Mouse (Mus musculus) liver, postnatal 0 days (tissue): ENCODE measurements at regions not wholly inside any gene's neighbourhood (a gene's known extent, or its start where the extent isn't known, plus 50 kb on each side); places are given as distances from the start of the nearest gene placed in this dataset.

Experiments used
- ATAC-seq: fragments of 200-750 bp; cut with Nextera tagmentation; 2 replicates; pipeline ENCODE4 v1.8.0; 2017; ENCODE audit warnings: mild to moderate bottlenecking, moderate library complexity
- DNase-seq: peaks from one replicate; pipeline ENCODE4 v3.0.0-alpha.2; 2016
- H3K27ac ChIP-seq: fragments of 300-500 bp; sonication (generic); 2 replicates; pipeline ENCODE4 v1.5.1; 2014; ENCODE audit warnings: antibody characterized with exemption, moderate library complexity, mild to moderate bottlenecking, low read depth
- H3K27me3 ChIP-seq: fragments of 300-500 bp; sonication (generic); 2 replicates; pipeline ENCODE4 v1.6.1; 2014; ENCODE audit warnings: low read length, control low read depth, mixed read lengths; ENCODE audit not compliant: insufficient read depth
- H3K36me3 ChIP-seq: fragments of 300-500 bp; sonication (generic); replicated peaks from 2 replicates; pipeline ENCODE4 v1.6.1; 2014; ENCODE audit warnings: mild to moderate bottlenecking, control low read depth, low read length, moderate library complexity, mixed read lengths; ENCODE audit not compliant: insufficient read depth
- H3K4me1 ChIP-seq: fragments of 300-500 bp; sonication (generic); 2 replicates; pipeline ENCODE4 v1.6.1; 2014; ENCODE audit warnings: antibody characterized with exemption, mild to moderate bottlenecking, control low read depth; ENCODE audit not compliant: insufficient read depth
- H3K4me2 ChIP-seq: fragments of 300-500 bp; sonication (generic); 2 replicates; pipeline ENCODE4 v1.6.1; 2014; ENCODE audit warnings: low read depth, mild to moderate bottlenecking, low read length, moderate library complexity, mixed read lengths
- H3K4me3 ChIP-seq: fragments of 300-500 bp; sonication (generic); 2 replicates; pipeline ENCODE4 v1.5.1; 2014; ENCODE audit warnings: low read depth, low read length
- H3K9ac ChIP-seq: fragments of 300-500 bp; sonication (generic); replicated peaks from 2 replicates; pipeline ENCODE4 v1.6.1; 2014; ENCODE audit warnings: mild to moderate bottlenecking, moderate library complexity
- H3K9me3 ChIP-seq: fragments of 300-500 bp; sonication (generic); 2 replicates; pipeline ENCODE4 v1.6.1; 2016; ENCODE audit warnings: mild to moderate bottlenecking, control low read depth, low read length, mixed read lengths
- CTCF ChIP-seq: sonication (generic); IDR thresholded peaks from 2 replicates; pipeline ENCODE4 v1.5.1; 2016; ENCODE audit warnings: antibody characterized with exemption, low read depth
- EP300 ChIP-seq: IDR thresholded peaks from 2 replicates; pipeline ENCODE4 v1.6.1; 2016; ENCODE audit warnings: antibody characterized with exemption, low read depth, mild to moderate bottlenecking
- WGBS: fragments of 180-500 bp; shearing (Covaris S2); extraction: QIAGEN DNeasy Blood & Tissue Kit; methylation state at CpG from one replicate; pipeline ENCODE4 v1.1.7; 2014; ENCODE audit not compliant: insufficient replicate concordance; 5-methylcytosine and 5-hydroxymethylcytosine counted together

GRCm38 (mm10) chr1:183954086-183954485, 59.0 kb upstream of the Dusp10 start:
- Histone ChIP-seq H3K4me3 (no peak overlapping the region), H3K9me3 (no peaks in the 10 kb centered on the region), H3K27ac (no peak overlapping the region), H3K4me1 (no peaks in the 10 kb centered on the region), H3K27me3 (no peaks in the 10 kb centered on the region), H3K9ac (no peak overlapping the region), H3K36me3 (no peaks in the 10 kb centered on the region), H3K4me2 (no peak overlapping the region)
- no peak for DNase-seq
- no peak for TF ChIP-seq EP300
- no peak for TF ChIP-seq CTCF
- 74% methylated on average over 2 of the region's 2 CpGs for WGBS
- ATAC-seq: no peak

DNA sequence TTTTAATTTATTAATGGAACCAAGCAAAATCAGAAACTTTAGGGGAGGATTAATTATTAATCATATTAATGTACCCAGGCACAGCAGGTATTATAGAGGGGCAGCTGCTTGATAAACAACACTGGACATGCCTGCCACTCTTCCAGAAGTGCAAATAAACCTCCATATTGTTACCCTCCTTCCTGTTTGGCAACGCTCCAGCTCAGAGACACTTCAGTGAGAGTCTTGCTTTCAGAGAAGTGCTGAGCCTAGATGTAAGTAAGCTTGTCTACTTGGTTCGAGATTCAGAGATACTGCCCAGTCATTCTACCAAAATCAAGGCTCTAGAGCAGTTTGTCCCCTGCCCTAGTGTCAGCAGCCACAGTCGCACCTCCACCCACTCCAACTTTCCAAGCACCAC, 56.7 kb upstream of the Dusp10 start:
- Histone ChIP-seq H3K9me3 (no peaks in the 10 kb centered on the region), H3K36me3 (no peaks in the 10 kb centered on the region), H3K4me2 (no peak overlapping the region), H3K4me3 (no peak overlapping the region), H3K4me1 (no peaks in the 10 kb centered on the region), H3K9ac (no peak overlapping the region), H3K27me3 (no peaks in the 10 kb centered on the region), H3K27ac (no peak overlapping the region)
- DNase-seq: no peak
- TF ChIP-seq EP300: no peak
- no peak for TF ChIP-seq CTCF
- 57% methylated on average over 3 of the region's 3 CpGs for WGBS
- ATAC-seq: no peak

GRCm38 (mm10) chr1:183961383-183961782, 51.7 kb upstream of the Dusp10 start:
- no peaks in the 10 kb centered on the region for H3K36me3 ChIP-seq

DNA sequence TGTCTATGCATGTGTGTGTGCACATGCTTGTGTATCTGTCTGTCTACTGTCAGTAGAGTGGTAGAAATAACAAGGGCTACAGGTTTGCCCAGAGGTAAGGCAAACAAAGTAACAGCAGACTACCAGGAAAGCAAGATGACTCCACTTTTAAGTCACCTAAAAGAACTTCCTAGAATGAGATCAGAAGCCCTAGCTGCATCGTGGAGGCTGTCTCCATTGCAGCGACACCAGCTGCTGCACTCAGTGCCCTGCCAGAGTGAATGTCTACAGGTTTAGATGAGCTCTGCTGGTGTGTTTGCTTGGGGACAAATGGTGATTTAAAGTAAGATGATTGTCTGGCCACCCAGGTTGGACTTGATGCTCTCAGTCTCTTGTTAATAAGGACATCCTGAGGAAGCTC, 50.6 kb upstream of the Dusp10 start:
- H3K4me3 ChIP-seq: no peak overlapping the region
- WGBS: 79% methylated on average over 2 of the region's 2 CpGs
- H3K9me3 ChIP-seq: no peaks in the 10 kb centered on the region
- no peaks in the 10 kb centered on the region for H3K27me3 ChIP-seq
- H3K9ac ChIP-seq: no peak overlapping the region
- H3K27ac ChIP-seq: no peak overlapping the region
- ATAC-seq (no peak), DNase-seq (no peak)
- no peak for TF ChIP-seq CTCF
- no peak for TF ChIP-seq EP300
- no peak overlapping the region for H3K4me2 ChIP-seq
- no peaks in the 10 kb centered on the region for H3K4me1 ChIP-seq
- no peaks in the 10 kb centered on the region for H3K36me3 ChIP-seq

More at GRCm38 (mm10) chr1:183961383-183961782, 51.7 kb upstream of the Dusp10 start:
- H3K4me2 ChIP-seq: no peak overlapping the region
- H3K4me3 ChIP-seq: no peak overlapping the region
- no peaks in the 10 kb centered on the region for H3K9me3 ChIP-seq
- no peaks in the 10 kb centered on the region for H3K27me3 ChIP-seq
- H3K27ac ChIP-seq: no peak overlapping the region
- no peak for TF ChIP-seq CTCF
- TF ChIP-seq EP300: no peak
- WGBS: 73% methylated on average over 2 of the region's 2 CpGs
- no peaks in the 10 kb centered on the region for H3K4me1 ChIP-seq
- ATAC-seq (no peak), DNase-seq (no peak)
- H3K9ac ChIP-seq: no peak overlapping the region

DNA sequence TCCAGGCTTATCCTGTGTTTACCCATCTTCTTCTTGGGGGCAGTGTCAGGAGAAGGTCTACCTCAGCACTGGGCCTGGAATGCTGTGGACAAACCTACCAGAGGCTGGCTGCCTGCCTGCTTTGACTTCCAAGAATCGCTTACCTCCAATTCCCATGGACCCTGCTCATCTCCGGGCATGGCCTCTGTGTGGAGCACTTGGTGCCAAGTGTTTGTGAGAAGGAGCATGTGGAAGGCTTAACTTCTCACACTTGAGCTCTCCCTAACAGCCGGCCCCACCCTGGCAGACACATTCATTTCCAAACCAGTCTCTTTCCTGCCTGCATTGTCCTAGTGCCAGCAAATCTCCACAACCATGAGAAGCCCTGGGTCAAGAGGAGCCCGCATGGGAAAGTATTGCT, 49.8 kb upstream of the Dusp10 start:
- no peaks in the 10 kb centered on the region for H3K27me3 ChIP-seq
- no peak for DNase-seq
- TF ChIP-seq EP300 (no peak), CTCF (no peak)
- 70% methylated on average over 4 of the region's 4 CpGs for WGBS
- H3K9ac ChIP-seq: no peak overlapping the region
- H3K9me3 ChIP-seq: no peaks in the 10 kb centered on the region
- no peaks in the 10 kb centered on the region for H3K36me3 ChIP-seq
- no peak overlapping the region for H3K4me3 ChIP-seq
- no peak overlapping the region for H3K4me2 ChIP-seq
- no peak for ATAC-seq
- no peaks in the 10 kb centered on the region for H3K4me1 ChIP-seq
- no peak overlapping the region for H3K27ac ChIP-seq
